Mouse (Mus musculus): ENCODE results near the gene Cnih1. TPM values are rescaled to one million over a fixed set of nuclear protein-coding genes. Genes with fewer than 3 reads are reported as not detected.

Cnih1 gene
- 66.1 and 71.4 TPM in 2 replicates for polyA plus RNA-seq (2012; rRNA removed)

GRCm38 (mm10) chr14:46787787-46788504 is at the start of gene Cnih1:
Cnih1 (minus strand) TSS chr14:46788411.
- under 1% methylated on average over 86 of the region's 86 CpGs for WGBS
- H3K36me3 ChIP-seq (ENCODE audit: control insufficient read depth, insufficient read depth, low read length), result no peaks in the 10 kb centered on the region
- H3K27ac ChIP-seq (ENCODE audit: insufficient read depth, low read depth, low read length), result peak within 1 kb of the TSS; percentile 66
- TF ChIP-seq CTCF (conservative IDR thresholded peaks at IDR 0.05; ENCODE audit: insufficient read depth, insufficient read length, low read depth, low read length) (peak; percentile 66), POLR2A (IDR thresholded peaks at IDR 0.05; ENCODE audit: low read depth, low read length) (peak; percentile 22)
- H3K27me3 ChIP-seq (replicated peaks; ENCODE audit: control insufficient read depth, insufficient read depth, low read length), result no peaks in the 10 kb centered on the region
- H3K4me3 ChIP-seq (ENCODE audit: insufficient read depth, low read depth, low read length), result peak within 1 kb of the TSS; percentile 95
- peak; percentile 94 for DNase-seq
- peaks cover 4% of the 10 kb centered on the region; the same call in 1 of the 2 replicates for H3K4me1 ChIP-seq (ENCODE audit: control insufficient read depth, insufficient read depth, low read length)

DNA sequence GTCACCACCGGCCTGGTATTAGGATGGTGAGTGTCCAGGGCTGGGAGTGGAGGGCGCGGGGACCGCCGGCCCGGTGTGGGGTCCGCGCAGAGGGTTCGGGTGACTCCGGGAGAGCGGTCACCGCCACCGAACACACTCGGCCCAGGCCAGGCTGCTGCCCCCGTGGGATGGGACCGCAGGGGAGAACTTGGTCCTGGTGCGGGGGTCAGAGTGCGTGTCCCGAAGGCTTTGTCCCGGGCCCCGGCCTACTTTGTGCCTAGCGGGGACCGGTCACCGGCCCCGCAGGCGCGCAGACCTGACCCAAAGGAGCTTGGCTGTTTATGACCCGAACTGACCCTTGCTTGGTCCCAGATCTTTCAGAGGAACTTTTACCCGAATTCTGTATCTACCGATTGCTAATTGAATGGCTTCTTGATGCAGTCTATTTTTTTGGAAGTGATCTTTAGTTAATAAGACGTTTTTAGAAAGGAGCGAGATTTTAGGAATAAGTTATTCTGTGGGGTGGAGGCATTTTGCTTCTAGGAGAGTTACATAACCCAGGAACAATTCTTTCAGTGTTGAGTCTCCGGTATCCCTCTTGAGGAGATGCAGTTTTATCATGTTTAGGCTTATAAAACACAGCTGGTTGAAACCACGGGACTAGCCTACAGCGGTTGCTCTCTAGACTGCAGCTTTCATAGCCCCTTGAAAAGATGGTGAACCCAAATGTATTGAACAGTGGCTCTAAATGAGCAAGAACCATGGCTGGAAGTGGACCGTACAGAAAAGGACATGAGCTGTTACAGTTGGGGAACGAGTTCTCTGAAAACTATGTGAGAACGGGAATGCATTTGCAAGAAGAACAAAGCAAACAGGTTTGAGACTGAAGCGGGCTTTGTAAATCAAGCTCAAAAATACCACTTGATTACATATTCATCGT is 44.4 kb upstream of the Cnih1 start:
- no peak for TF ChIP-seq CTCF (conservative IDR thresholded peaks at IDR 0.05; ENCODE audit: insufficient read depth, insufficient read length, low read depth, low read length)
- TF ChIP-seq POLR2A (IDR thresholded peaks at IDR 0.05; ENCODE audit: low read depth, low read length), result no peak
- H3K36me3 ChIP-seq (ENCODE audit: control insufficient read depth, insufficient read depth, low read length), result no peaks in the 10 kb centered on the region
- H3K27ac ChIP-seq (ENCODE audit: insufficient read depth, low read depth, low read length), result peak overlapping the region; percentile 33
- peak; percentile 58 for DNase-seq
- H3K4me1 ChIP-seq (ENCODE audit: control insufficient read depth, insufficient read depth, low read length), result peaks cover 4% of the 10 kb centered on the region; the same call in 1 of the 2 replicates
- H3K27me3 ChIP-seq (replicated peaks; ENCODE audit: control insufficient read depth, insufficient read depth, low read length), result no peaks in the 10 kb centered on the region
- WGBS, result 5% methylated on average over 38 of the region's 40 CpGs
- peak overlapping the region; percentile 90 for H3K4me3 ChIP-seq (ENCODE audit: insufficient read depth, low read depth, low read length)

- DNase-seq, result peak; percentile 99
- H3K36me3 ChIP-seq (ENCODE audit: control insufficient read depth, insufficient read depth, low read length), result no peaks in the 10 kb centered on the region
- TF ChIP-seq CTCF (conservative IDR thresholded peaks at IDR 0.05; ENCODE audit: insufficient read depth, insufficient read length, low read depth, low read length), result peak; percentile 22; the same call in 1 of the 2 replicates
- TF ChIP-seq POLR2A (IDR thresholded peaks at IDR 0.05; ENCODE audit: low read depth, low read length), result peak; percentile 81
- under 1% methylated on average over 32 of the region's 32 CpGs for WGBS
- peaks cover 4% of the 10 kb centered on the region; the same call in 1 of the 2 replicates for H3K4me1 ChIP-seq (ENCODE audit: control insufficient read depth, insufficient read depth, low read length)
- H3K27ac ChIP-seq (ENCODE audit: insufficient read depth, low read depth, low read length), result peak within 1 kb of the TSS; percentile 57
- peak within 1 kb of the TSS; percentile 90 for H3K4me3 ChIP-seq (ENCODE audit: insufficient read depth, low read depth, low read length)
- no peaks in the 10 kb centered on the region for H3K27me3 ChIP-seq (replicated peaks; ENCODE audit: control insufficient read depth, insufficient read depth, low read length)
Measured at GRCm38 (mm10) chr14:46831837-46832333, 43.7 kb upstream of the Cnih1 start, which contains the start of gene Cgrrf1. Cgrrf1 (plus strand) TSS chr14:46832125.

DNA sequence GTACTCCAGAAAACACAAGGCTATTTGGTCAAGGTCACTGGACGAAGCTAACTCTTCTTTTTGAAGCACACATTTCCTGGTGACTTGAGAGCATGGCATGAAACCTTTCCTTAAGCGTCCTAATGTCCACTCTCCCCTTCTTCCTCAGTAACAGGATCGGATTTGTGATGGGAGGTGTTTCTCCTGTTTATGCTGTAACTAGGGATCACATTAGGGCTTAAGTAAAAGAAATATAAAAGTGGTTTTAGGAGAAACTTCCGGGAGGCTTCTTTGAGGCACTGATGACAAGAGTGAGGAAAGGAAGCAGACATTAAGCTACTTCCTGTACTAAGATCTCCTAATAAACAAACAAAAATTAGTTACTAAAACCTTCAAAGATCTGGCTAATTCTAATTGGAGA is 43.1 kb upstream of the Cnih1 start:
- Histone ChIP-seq H3K4me1 (ENCODE audit: control insufficient read depth, insufficient read depth, low read length) (peaks cover 4% of the 10 kb centered on the region; the same call in 1 of the 2 replicates), H3K4me3 (ENCODE audit: insufficient read depth, low read depth, low read length) (peak overlapping the region; percentile 90), H3K36me3 (ENCODE audit: control insufficient read depth, insufficient read depth, low read length) (no peaks in the 10 kb centered on the region), H3K27me3 (replicated peaks; ENCODE audit: control insufficient read depth, insufficient read depth, low read length) (no peaks in the 10 kb centered on the region), H3K27ac (ENCODE audit: insufficient read depth, low read depth, low read length) (peak overlapping the region; percentile 57; the same call in 1 of the 2 replicates)
- DNase-seq, result no peak
- TF ChIP-seq CTCF (conservative IDR thresholded peaks at IDR 0.05; ENCODE audit: insufficient read depth, insufficient read length, low read depth, low read length), result no peak
- TF ChIP-seq POLR2A (IDR thresholded peaks at IDR 0.05; ENCODE audit: low read depth, low read length), result no peak
- 2% methylated on average over 4 of the region's 4 CpGs for WGBS

DNA sequence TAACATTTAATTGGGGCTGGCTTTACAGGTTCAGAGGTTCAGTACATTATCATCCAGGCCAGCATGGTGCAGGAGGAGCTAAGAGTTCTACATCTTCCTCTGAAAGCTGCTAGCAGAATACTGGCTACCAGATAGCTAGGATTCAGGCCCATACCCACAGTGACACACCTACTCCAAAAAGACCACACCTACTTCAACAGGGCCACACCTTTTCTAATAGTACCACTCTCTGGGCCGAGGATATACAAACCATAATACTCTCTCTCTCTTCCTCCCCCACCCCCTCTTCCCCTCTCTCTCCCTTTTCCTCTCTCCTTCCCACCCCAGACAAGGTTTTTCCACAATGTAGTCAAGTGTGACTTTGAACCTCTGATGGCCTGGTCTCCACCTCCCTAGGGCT is 39.2 kb upstream of the Cnih1 start:
- no peak for DNase-seq
- H3K36me3 ChIP-seq (ENCODE audit: control insufficient read depth, insufficient read depth, low read length), result no peaks in the 10 kb centered on the region
- H3K4me1 ChIP-seq (ENCODE audit: control insufficient read depth, insufficient read depth, low read length), result no peaks in the 10 kb centered on the region; the same call in 1 of the 2 replicates
- WGBS, result 63% methylated on average over 1 of the region's 1 CpGs
- TF ChIP-seq CTCF (conservative IDR thresholded peaks at IDR 0.05; ENCODE audit: insufficient read depth, insufficient read length, low read depth, low read length) (no peak), POLR2A (IDR thresholded peaks at IDR 0.05; ENCODE audit: low read depth, low read length) (no peak)
- no peaks in the 10 kb centered on the region for H3K27me3 ChIP-seq (replicated peaks; ENCODE audit: control insufficient read depth, insufficient read depth, low read length)
- H3K27ac ChIP-seq (ENCODE audit: insufficient read depth, low read depth, low read length), result no peak overlapping the region
- no peak overlapping the region for H3K4me3 ChIP-seq (ENCODE audit: insufficient read depth, low read depth, low read length)

GRCm38 (mm10) chr14:46823996-46824395 is 35.8 kb upstream of the Cnih1 start:
- no peak overlapping the region for H3K27ac ChIP-seq (ENCODE audit: insufficient read depth, low read depth, low read length)
- H3K4me1 ChIP-seq (ENCODE audit: control insufficient read depth, insufficient read depth, low read length), result peaks cover 9% of the 10 kb centered on the region
- no peak overlapping the region for H3K4me3 ChIP-seq (ENCODE audit: insufficient read depth, low read depth, low read length)
- TF ChIP-seq POLR2A (IDR thresholded peaks at IDR 0.05; ENCODE audit: low read depth, low read length) (no peak), CTCF (conservative IDR thresholded peaks at IDR 0.05; ENCODE audit: insufficient read depth, insufficient read length, low read depth, low read length) (no peak)
- H3K36me3 ChIP-seq (ENCODE audit: control insufficient read depth, insufficient read depth, low read length), result no peaks in the 10 kb centered on the region
- DNase-seq, result peak; percentile 76
- H3K27me3 ChIP-seq (replicated peaks; ENCODE audit: control insufficient read depth, insufficient read depth, low read length), result no peaks in the 10 kb centered on the region
- WGBS, result 71% methylated on average over 2 of the region's 2 CpGs
